Mouse (Mus musculus) spleen, adult 2 months (tissue): ENCODE measurements around the gene Slc51a. TPM values are rescaled to one million over a fixed set of nuclear protein-coding genes. Genes with fewer than 3 reads are reported as not detected.
A peak's percentile ranks its signal among the peaks of the same experiment; 100 is the strongest.

Experiments used
- DNase-seq, 2 experiments: peaks; one replicate each; pipeline versions ENCODE4 v3.0.0 to v3.0.0-alpha.2; 2012 to 2021; ENCODE audit warnings: low spot score in 2 of 2, low read depth in 1 of 2
- H3K27ac ChIP-seq: fragments of 200-500 bp; 2 replicates; pipeline ENCODE4 v1.5.1; 2012; ENCODE audit warnings: low read length, inconsistent platforms; ENCODE audit not compliant: insufficient read depth
- H3K27me3 ChIP-seq: fragments of 200-500 bp; 2 replicates; pipeline ENCODE4 v1.6.1; 2012; ENCODE audit warnings: mild to moderate bottlenecking, moderate library complexity, low read length, inconsistent platforms; ENCODE audit not compliant: control insufficient read depth, insufficient read depth
- H3K36me3 ChIP-seq: fragments of 200-500 bp; 2 replicates; pipeline ENCODE4 v1.6.1; 2012; ENCODE audit warnings: mild to moderate bottlenecking, low read length, inconsistent platforms; ENCODE audit not compliant: control insufficient read depth, insufficient read depth
- H3K4me1 ChIP-seq: fragments of 200-500 bp; 2 replicates; pipeline ENCODE4 v1.6.1; 2011; ENCODE audit warnings: inconsistent platforms; ENCODE audit not compliant: control insufficient read depth, insufficient read depth, insufficient read length
- H3K4me3 ChIP-seq: fragments of 200-500 bp; 2 replicates; pipeline ENCODE4 v1.5.1; 2011; ENCODE audit warnings: mild to moderate bottlenecking, inconsistent platforms; ENCODE audit not compliant: insufficient read depth, insufficient read length; ENCODE audit errors: extremely low read depth
- CTCF ChIP-seq: fragments of 200-500 bp; IDR thresholded peaks from 2 replicates; pipeline ENCODE4 v1.5.1; 2011; ENCODE audit warnings: mild to moderate bottlenecking, inconsistent platforms; ENCODE audit not compliant: insufficient read depth, insufficient read length, insufficient replicate concordance; ENCODE audit errors: extremely low read depth
- POLR2A ChIP-seq: fragments of 200-500 bp; IDR thresholded peaks from 2 replicates; pipeline ENCODE4 v1.6.1; 2011; ENCODE audit warnings: low read depth, low read length, inconsistent platforms
- WGBS: fragments of 180-500 bp; shearing (Covaris S2); methylation state at CpG from one replicate; pipeline ENCODE4 v1.1.7; 2018; 5-methylcytosine and 5-hydroxymethylcytosine counted together
- polyA plus RNA-seq: library from polyadenylated mRNA; depleted of rRNA; stranded (reverse); fragments of >200 nt; gene quantifications from 2 replicates; pipeline ENCODE4 v1.2.3, GENCODE M21; 2012

The Slc51a gene
- polyA plus RNA-seq, 1 experiment: not detected

GRCm38 (mm10) chr16:32513948-32514347 is 26.3 kb upstream of the Slc51a start:
- H3K4me1 ChIP-seq: peaks cover 2% of the 10 kb centered on the region; the same call in 1 of the 2 replicates
- WGBS: 95% methylated on average over 6 of the region's 6 CpGs

DNA sequence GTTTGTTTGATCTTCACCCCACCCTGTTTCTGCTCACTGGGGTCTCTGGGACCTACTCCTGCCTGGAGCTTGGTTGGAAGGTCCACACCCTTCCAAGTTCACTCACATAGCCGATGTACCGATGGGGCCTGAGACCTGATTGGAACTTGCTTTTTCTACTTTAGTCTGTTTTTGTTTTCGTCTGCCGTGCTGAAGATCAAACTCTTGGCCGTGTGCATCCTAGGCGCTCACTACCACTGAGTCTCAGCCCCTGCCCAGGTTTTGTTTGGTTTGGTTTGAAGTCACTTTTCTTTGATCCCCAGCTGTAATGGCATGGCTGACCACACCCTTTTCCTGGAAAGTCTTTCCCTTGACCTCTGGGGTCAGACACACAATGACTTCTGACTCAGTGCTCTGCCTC is 25.7 kb upstream of the Slc51a start:
- peaks cover 2% of the 10 kb centered on the region; the same call in 1 of the 2 replicates for H3K4me1 ChIP-seq

More at GRCm38 (mm10) chr16:32513948-32514347, 26.3 kb upstream of the Slc51a start:
- H3K27me3 ChIP-seq: no peaks in the 10 kb centered on the region
- no peaks in the 10 kb centered on the region for H3K36me3 ChIP-seq
- H3K27ac ChIP-seq: no peak overlapping the region
- no peak for DNase-seq
- TF ChIP-seq CTCF: no peak
- TF ChIP-seq POLR2A: no peak
- no peak overlapping the region for H3K4me3 ChIP-seq

DNA sequence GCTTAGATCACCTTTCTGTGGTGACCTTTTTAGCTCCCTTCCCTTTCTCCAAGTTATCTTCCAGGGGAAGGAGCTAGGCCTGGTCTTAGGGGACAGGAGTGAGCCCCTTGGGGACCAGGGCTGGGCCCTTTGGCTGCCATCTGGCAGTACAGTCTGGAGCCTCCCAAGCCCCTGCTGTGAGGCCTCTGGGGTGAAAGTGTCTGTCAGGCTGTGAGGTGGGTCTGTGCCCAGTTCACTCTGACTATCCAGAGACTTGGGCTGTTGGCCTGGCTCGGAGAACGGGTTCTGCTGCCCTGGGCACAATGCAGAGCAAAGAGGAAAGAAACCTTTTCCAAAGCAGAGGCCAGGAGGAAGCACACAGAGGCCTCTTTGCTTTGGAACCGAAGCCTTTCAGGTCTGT is 25.2 kb upstream of the Slc51a start:
- no peak for TF ChIP-seq POLR2A
- TF ChIP-seq CTCF: no peak
- WGBS: 82% methylated on average over 3 of the region's 3 CpGs
- DNase-seq: no peak
- H3K4me1 ChIP-seq: peaks cover 2% of the 10 kb centered on the region; the same call in 1 of the 2 replicates
- H3K27ac ChIP-seq: no peak overlapping the region
- no peaks in the 10 kb centered on the region for H3K36me3 ChIP-seq
- no peaks in the 10 kb centered on the region for H3K27me3 ChIP-seq
- no peak overlapping the region for H3K4me3 ChIP-seq

More for the DNA sequence above, 25.7 kb upstream of the Slc51a start:
- Histone ChIP-seq H3K27me3 (no peaks in the 10 kb centered on the region), H3K27ac (no peak overlapping the region), H3K36me3 (no peaks in the 10 kb centered on the region), H3K4me3 (no peak overlapping the region)
- 92% methylated on average over 6 of the region's 6 CpGs for WGBS
- no peak for DNase-seq
- TF ChIP-seq CTCF: no peak

DNA sequence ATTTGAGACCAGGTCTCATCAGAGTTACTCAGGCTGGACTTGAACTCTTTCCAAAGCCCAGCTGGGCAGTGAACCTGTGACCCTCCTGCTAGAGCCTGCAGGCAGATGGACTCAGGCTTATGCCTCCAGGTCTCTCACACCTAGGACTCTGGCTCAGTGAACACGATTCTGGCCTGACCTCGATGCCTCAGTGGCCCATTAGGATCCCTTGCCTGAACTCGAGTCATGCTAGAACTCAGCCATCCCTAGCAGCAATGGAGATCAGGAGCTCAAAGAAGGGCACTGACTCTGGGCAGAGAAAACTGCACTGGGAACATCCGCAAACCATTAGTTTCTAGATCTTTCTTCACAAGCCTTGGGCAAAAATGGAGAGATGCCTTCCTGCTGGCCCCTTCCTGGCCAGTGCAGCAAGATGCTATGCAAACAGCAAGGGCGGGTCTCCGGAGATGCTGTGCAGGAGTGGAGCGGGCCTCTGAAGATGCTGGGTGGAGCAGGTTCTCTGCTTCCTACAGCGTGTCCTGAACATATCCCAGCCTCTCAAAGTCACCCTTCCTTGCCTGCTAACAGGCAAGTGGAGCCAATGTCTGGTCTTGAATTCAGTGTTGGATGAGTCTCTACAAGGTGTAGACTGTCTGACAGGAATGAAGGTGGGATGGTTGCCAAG is 24.3 kb upstream of the Slc51a start:
- TF ChIP-seq CTCF (no peak), POLR2A (no peak)
- Histone ChIP-seq H3K4me1 (peaks cover 2% of the 10 kb centered on the region; the same call in 1 of the 2 replicates), H3K27me3 (no peaks in the 10 kb centered on the region), H3K36me3 (no peaks in the 10 kb centered on the region), H3K27ac (no peak overlapping the region), H3K4me3 (no peak overlapping the region)
- WGBS: 92% methylated on average over 8 of the region's 8 CpGs
- DNase-seq: no peak

GRCm38 (mm10) chr16:32511338-32511734 is 23.7 kb upstream of the Slc51a start:
- WGBS: 89% methylated on average over 3 of the region's 3 CpGs
- TF ChIP-seq CTCF (no peak), POLR2A (no peak)
- Histone ChIP-seq H3K36me3 (no peaks in the 10 kb centered on the region), H3K4me3 (no peak overlapping the region), H3K27ac (no peak overlapping the region; the same call in 1 of the 2 replicates), H3K4me1 (peaks cover 2% of the 10 kb centered on the region; the same call in 1 of the 2 replicates), H3K27me3 (no peaks in the 10 kb centered on the region)
- DNase-seq: no peak

- WGBS: 81% methylated on average over 18 of the region's 18 CpGs
- no peaks in the 10 kb centered on the region for H3K27me3 ChIP-seq
- H3K4me1 ChIP-seq: peaks cover 2% of the 10 kb centered on the region; the same call in 1 of the 2 replicates
- H3K27ac ChIP-seq: peak overlapping the region; percentile 17; the same call in 1 of the 2 replicates
- no peak overlapping the region for H3K4me3 ChIP-seq
- no peak for DNase-seq
- no peaks in the 10 kb centered on the region for H3K36me3 ChIP-seq
- TF ChIP-seq POLR2A (no peak), CTCF (no peak)
Measured at GRCm38 (mm10) chr16:32510399-32511337, 23.0 kb upstream of the Slc51a start.
